Mouse (Mus musculus) limb, embryonic 12.5 days (tissue): ENCODE measurements at regions not wholly inside any gene's neighbourhood (a gene's known extent, or its start where the extent isn't known, plus 50 kb on each side); places are given as distances from the start of the nearest gene placed in this dataset.

ENCODE experiments used
- ATAC-seq: fragments of 200-750 bp; cut with Nextera tagmentation; 2 replicates; pipeline ENCODE4 v1.8.0; 2017; ENCODE audit warnings: low read depth, moderate TSS enrichment; ENCODE audit not compliant: insufficient number of reproducible peaks, insufficient read depth, low FRiP score, low TSS enrichment
- H3K27ac ChIP-seq: fragments of 300-500 bp; sonication (generic); 2 replicates; pipeline ENCODE4 v1.5.1; 2016; ENCODE audit warnings: mild to moderate bottlenecking, moderate library complexity
- H3K27me3 ChIP-seq: fragments of 300-500 bp; sonication (generic); 2 replicates; pipeline ENCODE4 v1.6.1; 2016; ENCODE audit warnings: mild to moderate bottlenecking, moderate library complexity
- H3K36me3 ChIP-seq: fragments of 300-500 bp; sonication (generic); 2 replicates; pipeline ENCODE4 v1.6.1; 2016; ENCODE audit warnings: mild to moderate bottlenecking, moderate library complexity
- H3K4me1 ChIP-seq: fragments of 300-500 bp; sonication (generic); replicated peaks from 2 replicates; pipeline ENCODE4 v1.6.1; 2016
- H3K4me2 ChIP-seq: fragments of 300-500 bp; sonication (generic); 2 replicates; pipeline ENCODE4 v1.6.1; 2016; ENCODE audit warnings: mild to moderate bottlenecking, moderate library complexity
- H3K4me3 ChIP-seq: fragments of 300-500 bp; sonication (generic); replicated peaks from 2 replicates; pipeline ENCODE4 v1.5.1; 2016; ENCODE audit warnings: mild to moderate bottlenecking
- H3K9ac ChIP-seq: fragments of 300-500 bp; sonication (generic); replicated peaks from 2 replicates; pipeline ENCODE4 v1.6.1; 2016; ENCODE audit warnings: mild to moderate bottlenecking, moderate library complexity
- H3K9me3 ChIP-seq: fragments of 300-500 bp; sonication (generic); 2 replicates; pipeline ENCODE4 v1.6.1; 2016; ENCODE audit warnings: mild to moderate bottlenecking, moderate library complexity
- WGBS: fragments of 180-500 bp; shearing (Covaris S2); methylation state at CpG from one replicate; pipeline ENCODE4 v1.1.7; 2016; 5-methylcytosine and 5-hydroxymethylcytosine counted together

GRCm38 (mm10) chr9:115507131-115507689 is 197.0 kb upstream of the Stt3b start:
- WGBS, result 80% methylated on average over 7 of the region's 7 CpGs
- Histone ChIP-seq H3K9ac (no peak overlapping the region), H3K36me3 (no peaks in the 10 kb centered on the region), H3K4me1 (peaks cover 8% of the 10 kb centered on the region), H3K9me3 (0 out of 2 replicates have a peak, but pooled peaks cover 4% of the 10 kb centered on the region), H3K4me3 (no peak overlapping the region), H3K4me2 (no peak overlapping the region), H3K27ac (no peak overlapping the region), H3K27me3 (no peaks in the 10 kb centered on the region)
- ATAC-seq, result no peak

- Histone ChIP-seq H3K9me3 (peaks cover 16% of the 10 kb centered on the region; the same call in 1 of the 2 replicates), H3K4me1 (no peaks in the 10 kb centered on the region), H3K9ac (no peak overlapping the region), H3K27me3 (no peaks in the 10 kb centered on the region), H3K4me3 (no peak overlapping the region), H3K27ac (no peak overlapping the region), H3K4me2 (no peak overlapping the region), H3K36me3 (no peaks in the 10 kb centered on the region)
- 71% methylated on average over 16 of the region's 16 CpGs for WGBS
- no peak for ATAC-seq
Measured at GRCm38 (mm10) chr9:115512835-115513629, 202.8 kb upstream of the Stt3b start.

GRCm38 (mm10) chr9:115517903-115518302 is 207.7 kb upstream of the Stt3b start:
- Histone ChIP-seq H3K27me3 (no peaks in the 10 kb centered on the region), H3K4me3 (no peak overlapping the region), H3K9ac (no peak overlapping the region), H3K4me2 (no peak overlapping the region), H3K27ac (no peak overlapping the region), H3K36me3 (no peaks in the 10 kb centered on the region), H3K4me1 (no peaks in the 10 kb centered on the region), H3K9me3 (peaks cover 13% of the 10 kb centered on the region; the same call in 1 of the 2 replicates)
- ATAC-seq, result no peak

- ATAC-seq, result peak; percentile 59; the same call in 1 of the 2 replicates
- Histone ChIP-seq H3K27me3 (no peaks in the 10 kb centered on the region), H3K4me3 (no peak overlapping the region), H3K9me3 (no peaks in the 10 kb centered on the region), H3K9ac (no peak overlapping the region), H3K4me1 (peaks cover 20% of the 10 kb centered on the region), H3K27ac (peak overlapping the region; percentile 67; the same call in 1 of the 2 replicates), H3K36me3 (no peaks in the 10 kb centered on the region), H3K4me2 (no peak overlapping the region)
- 38% methylated on average over 3 of the region's 3 CpGs for WGBS
Measured at GRCm38 (mm10) chr9:115524161-115524560, 213.9 kb upstream of the Stt3b start.

GRCm38 (mm10) chr9:115524591-115524990 is 214.4 kb upstream of the Stt3b start:
- no peak overlapping the region for H3K4me2 ChIP-seq

GRCm38 (mm10) chr9:115526322-115526721 is 216.1 kb upstream of the Stt3b start:
- Histone ChIP-seq H3K4me1 (peaks cover 20% of the 10 kb centered on the region), H3K4me2 (no peak overlapping the region), H3K9me3 (no peaks in the 10 kb centered on the region), H3K9ac (no peak overlapping the region), H3K27ac (no peak overlapping the region), H3K27me3 (no peaks in the 10 kb centered on the region), H3K36me3 (no peaks in the 10 kb centered on the region), H3K4me3 (no peak overlapping the region)
- 84% methylated on average over 4 of the region's 4 CpGs for WGBS
- no peak for ATAC-seq

More at GRCm38 (mm10) chr9:115524591-115524990, 214.4 kb upstream of the Stt3b start:
- H3K36me3 ChIP-seq, result no peaks in the 10 kb centered on the region
- ATAC-seq, result no peak
- no peaks in the 10 kb centered on the region for H3K27me3 ChIP-seq
- no peaks in the 10 kb centered on the region for H3K9me3 ChIP-seq
- 37% methylated on average over 5 of the region's 5 CpGs for WGBS
- H3K4me3 ChIP-seq, result no peak overlapping the region
- peaks cover 20% of the 10 kb centered on the region for H3K4me1 ChIP-seq
- H3K27ac ChIP-seq, result peak overlapping the region; percentile 67; the same call in 1 of the 2 replicates
- H3K9ac ChIP-seq, result no peak overlapping the region

- Histone ChIP-seq H3K4me3 (no peak overlapping the region), H3K9ac (no peak overlapping the region), H3K4me1 (peaks cover 20% of the 10 kb centered on the region), H3K27me3 (no peaks in the 10 kb centered on the region), H3K9me3 (no peaks in the 10 kb centered on the region), H3K4me2 (no peak overlapping the region), H3K36me3 (no peaks in the 10 kb centered on the region), H3K27ac (no peak overlapping the region)
- 86% methylated on average over 6 of the region's 6 CpGs for WGBS
- no peak for ATAC-seq
Measured at GRCm38 (mm10) chr9:115526981-115527380, 216.8 kb upstream of the Stt3b start.

- peaks cover 6% of the 10 kb centered on the region; the same call in 1 of the 2 replicates for H3K4me1 ChIP-seq
- WGBS, result 9% methylated on average over 3 of the region's 3 CpGs
- H3K36me3 ChIP-seq, result no peaks in the 10 kb centered on the region
- no peak overlapping the region for H3K27ac ChIP-seq
- no peak overlapping the region for H3K4me3 ChIP-seq
- ATAC-seq, result no peak
- H3K9ac ChIP-seq, result no peak overlapping the region
- H3K9me3 ChIP-seq, result no peaks in the 10 kb centered on the region
- H3K4me2 ChIP-seq, result no peak overlapping the region
- H3K27me3 ChIP-seq, result no peaks in the 10 kb centered on the region
Measured at GRCm38 (mm10) chr9:115534198-115534597, 224.0 kb upstream of the Stt3b start.

- Histone ChIP-seq H3K9me3 (peaks cover 16% of the 10 kb centered on the region; the same call in 1 of the 2 replicates), H3K9ac (no peak overlapping the region), H3K4me1 (peaks cover 18% of the 10 kb centered on the region), H3K27ac (no peak overlapping the region), H3K4me3 (no peak overlapping the region), H3K4me2 (no peak overlapping the region), H3K27me3 (no peaks in the 10 kb centered on the region; the same call in 1 of the 2 replicates), H3K36me3 (no peaks in the 10 kb centered on the region)
- ATAC-seq, result no peak
- WGBS, result 70% methylated on average over 9 of the region's 9 CpGs
Measured at GRCm38 (mm10) chr9:115543665-115544064, 233.4 kb upstream of the Stt3b start.

GRCm38 (mm10) chr9:115545178-115545577 is 235.0 kb upstream of the Stt3b start:
- no peak overlapping the region for H3K9ac ChIP-seq
- no peaks in the 10 kb centered on the region for H3K36me3 ChIP-seq
- H3K27me3 ChIP-seq, result no peaks in the 10 kb centered on the region; the same call in 1 of the 2 replicates
- H3K4me3 ChIP-seq, result no peak overlapping the region
- H3K9me3 ChIP-seq, result peaks cover 14% of the 10 kb centered on the region; the same call in 1 of the 2 replicates
- H3K4me2 ChIP-seq, result no peak overlapping the region
- H3K4me1 ChIP-seq, result peaks cover 23% of the 10 kb centered on the region
- no peak for ATAC-seq
- H3K27ac ChIP-seq, result no peak overlapping the region
- WGBS, result 94% methylated on average over 4 of the region's 4 CpGs

- no peak overlapping the region for H3K4me2 ChIP-seq
- ATAC-seq, result no peak
- H3K4me1 ChIP-seq, result peaks cover 23% of the 10 kb centered on the region
- WGBS, result 36% methylated on average over 2 of the region's 2 CpGs
- H3K27ac ChIP-seq, result no peak overlapping the region
- H3K27me3 ChIP-seq, result no peaks in the 10 kb centered on the region; the same call in 1 of the 2 replicates
- H3K9ac ChIP-seq, result no peak overlapping the region
- H3K36me3 ChIP-seq, result no peaks in the 10 kb centered on the region
- H3K4me3 ChIP-seq, result no peak overlapping the region
- peaks cover 10% of the 10 kb centered on the region; the same call in 1 of the 2 replicates for H3K9me3 ChIP-seq
Measured at GRCm38 (mm10) chr9:115545792-115546191, 235.6 kb upstream of the Stt3b start.
